Mouse (Mus musculus): ENCODE measurements around the gene Lrrc52. TPM values are rescaled to one million over a fixed set of nuclear protein-coding genes. Genes with fewer than 3 reads are reported as not detected.

Lrrc52 gene
- 2.2 TPM for polyA plus RNA-seq (2014; fragmentation: Illumina TruSeq; extraction: RNeasy Lipid Tissue Mini Kit (QIAGEN cat#74804); ENCODE audit: low read depth, low replicate concordance)

DNA sequence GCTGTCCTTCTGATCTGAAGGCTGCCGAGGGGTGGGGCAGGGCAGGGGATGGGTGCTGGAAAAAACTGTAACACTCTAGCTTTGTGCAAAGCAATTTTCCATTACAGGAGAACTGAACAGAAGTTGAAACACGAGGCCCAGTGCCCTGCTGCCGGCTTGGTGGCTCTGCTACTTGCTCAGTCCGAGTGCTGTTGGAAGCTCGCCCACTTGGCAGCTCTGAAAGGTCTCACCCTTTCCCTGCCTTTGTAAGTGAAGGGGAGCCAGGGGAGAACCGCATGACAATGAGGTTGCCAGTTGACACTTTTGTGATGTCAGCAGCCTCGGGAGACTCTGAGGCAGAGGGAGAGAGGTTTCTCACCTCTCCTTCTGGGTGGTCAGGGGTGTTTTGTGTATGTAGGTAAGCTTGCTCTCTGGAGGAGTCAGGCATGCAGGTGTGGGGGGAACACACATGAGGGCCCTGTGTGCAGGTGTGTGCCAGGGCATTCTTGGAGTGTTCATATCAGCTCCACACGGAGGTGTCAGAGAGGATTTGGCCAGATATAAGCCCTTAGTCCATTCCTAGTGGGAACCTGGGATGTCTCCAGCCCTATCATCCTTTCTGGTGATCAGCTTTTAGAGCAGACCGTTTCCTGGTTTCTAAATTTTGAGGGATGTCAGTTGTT, at the start of gene Lrrc52:
Gene Lrrc52, minus strand, starts transcription at position 16 of the 662 bp plus-strand sequence.

Other genes starting within 250 kb of the Lrrc52 start
- gene Uck2, start 181.5 kb downstream of the Lrrc52 start, polyA plus RNA-seq (2014; fragmentation: Illumina TruSeq; extraction: RNeasy Lipid Tissue Mini Kit (QIAGEN cat#74804); ENCODE audit: low read depth, low replicate concordance) = 28.0 TPM
- 132 TPM for gene Tmco1, start 158.4 kb downstream of the Lrrc52 start, polyA plus RNA-seq (2014; fragmentation: Illumina TruSeq; extraction: RNeasy Lipid Tissue Mini Kit (QIAGEN cat#74804); ENCODE audit: low read depth, low replicate concordance)
- gene Aldh9a1, start 116.8 kb downstream of the Lrrc52 start, polyA plus RNA-seq (2014; fragmentation: Illumina TruSeq; extraction: RNeasy Lipid Tissue Mini Kit (QIAGEN cat#74804); ENCODE audit: low read depth, low replicate concordance) = 36.5 TPM
- gene Mgst3, start 72.9 kb downstream of the Lrrc52 start, polyA plus RNA-seq (2014; fragmentation: Illumina TruSeq; extraction: RNeasy Lipid Tissue Mini Kit (QIAGEN cat#74804); ENCODE audit: low read depth, low replicate concordance) = 379 TPM
- 75.4 TPM for gene Rxrg, start 131.6 kb upstream of the Lrrc52 start, polyA plus RNA-seq (2014; fragmentation: Illumina TruSeq; extraction: RNeasy Lipid Tissue Mini Kit (QIAGEN cat#74804); ENCODE audit: low read depth, low replicate concordance)
- gene Lmx1a, start 222.5 kb upstream of the Lrrc52 start, polyA plus RNA-seq (2014; fragmentation: Illumina TruSeq; extraction: RNeasy Lipid Tissue Mini Kit (QIAGEN cat#74804); ENCODE audit: low read depth, low replicate concordance) = not detected